Mouse (Mus musculus): ENCODE data around the gene Olfr450.
A peak's percentile ranks its signal among the peaks of the same experiment; 100 is the strongest.

The Olfr450 gene

GRCm38 (mm10) chr6:42811639-42812038 is at the start of gene Olfr450:
Gene Olfr450, plus strand, starts transcription at chr6:42811939.
- no peak for DNase-seq (ENCODE audit: low spot score in 2 of 2)

DNA sequence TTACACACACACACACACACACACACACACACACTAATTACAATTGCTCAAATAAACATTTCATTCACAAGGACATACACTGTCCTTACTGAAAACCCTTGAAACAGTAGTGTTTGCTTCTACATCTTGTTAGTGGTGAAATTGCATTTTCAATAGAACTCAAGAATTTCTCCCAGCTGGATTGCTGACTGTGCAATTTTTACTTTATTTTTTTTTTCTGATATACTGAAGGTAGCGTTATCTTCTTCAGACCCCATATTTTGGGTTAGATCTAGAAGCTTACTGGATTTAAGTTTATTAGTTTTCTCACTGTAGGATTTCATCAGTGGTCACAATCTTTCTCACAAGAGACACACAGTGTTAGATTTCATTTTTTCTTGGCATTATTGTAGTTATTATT is 34.7 kb upstream of the Olfr450 start:
- no peak for DNase-seq (ENCODE audit: low spot score in 2 of 2)

GRCm38 (mm10) chr6:42784793-42785192 is 26.9 kb upstream of the Olfr450 start, which contains the start of gene Olfr452:
Gene Olfr452, plus strand, starts transcription at chr6:42785093.
- DNase-seq (ENCODE audit: low spot score in 2 of 2): no peak

GRCm38 (mm10) chr6:42790247-42790948 is 21.3 kb upstream of the Olfr450 start:
- DNase-seq (ENCODE audit: low spot score in 2 of 2): no peak

DNA sequence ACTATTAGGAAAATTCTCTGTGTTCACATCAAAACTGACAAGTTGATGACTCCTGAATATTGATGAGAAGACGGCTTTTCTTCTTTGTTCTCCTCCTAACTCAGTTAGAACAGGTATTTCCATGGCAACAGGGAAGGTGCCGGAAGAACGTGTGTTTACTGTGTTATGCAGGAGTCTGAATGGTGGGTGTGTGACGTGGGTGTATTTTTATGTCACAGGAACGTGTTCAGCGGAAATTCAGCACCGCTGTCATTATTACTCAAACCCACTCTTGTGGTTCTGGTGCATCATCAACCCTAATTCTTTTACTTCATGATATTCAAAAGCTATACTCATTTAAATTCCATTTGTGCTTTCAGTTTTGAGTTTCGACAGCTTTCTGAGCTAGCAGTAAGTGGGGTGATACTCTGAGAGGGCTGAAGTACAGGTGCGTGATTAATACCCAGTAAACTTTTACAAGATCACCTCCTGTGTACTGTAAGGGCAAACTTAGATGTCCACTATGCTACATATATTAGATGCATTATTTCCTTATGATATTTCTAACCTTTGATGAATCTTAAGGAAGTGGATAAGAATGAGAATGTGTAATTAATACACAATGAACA is 20.7 kb upstream of the Olfr450 start:
- DNase-seq (ENCODE audit: low spot score in 2 of 2): no peak

GRCm38 (mm10) chr6:42794982-42795381 is 16.8 kb upstream of the Olfr450 start:
- DNase-seq (ENCODE audit: low spot score in 2 of 2): no peak

DNA sequence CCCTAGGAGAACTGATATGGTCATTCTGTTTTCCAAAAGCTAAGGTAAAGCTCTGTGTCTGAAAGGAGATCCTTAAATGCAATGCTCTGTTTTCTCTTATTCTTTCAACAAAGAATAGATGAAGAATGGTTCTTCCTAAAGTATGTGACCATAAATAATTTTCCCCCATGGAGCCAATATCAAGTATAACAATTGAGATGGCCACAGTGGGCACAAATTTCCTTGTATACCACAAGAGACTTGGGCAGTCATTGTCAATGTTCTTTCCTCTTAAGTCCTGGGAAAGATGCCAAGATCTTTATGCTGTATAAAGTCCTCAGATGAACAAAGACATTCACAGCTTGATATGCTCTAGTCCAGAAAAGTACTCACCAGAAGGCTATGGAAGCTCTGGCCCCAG is 22.3 kb downstream of the Olfr450 start, which contains the start of gene Olfr449:
Gene Olfr449 (plus strand): TSS at position 301 of the 400 bp plus-strand sequence.
- DNase-seq (ENCODE audit: low spot score in 2 of 2): no peak

DNA sequence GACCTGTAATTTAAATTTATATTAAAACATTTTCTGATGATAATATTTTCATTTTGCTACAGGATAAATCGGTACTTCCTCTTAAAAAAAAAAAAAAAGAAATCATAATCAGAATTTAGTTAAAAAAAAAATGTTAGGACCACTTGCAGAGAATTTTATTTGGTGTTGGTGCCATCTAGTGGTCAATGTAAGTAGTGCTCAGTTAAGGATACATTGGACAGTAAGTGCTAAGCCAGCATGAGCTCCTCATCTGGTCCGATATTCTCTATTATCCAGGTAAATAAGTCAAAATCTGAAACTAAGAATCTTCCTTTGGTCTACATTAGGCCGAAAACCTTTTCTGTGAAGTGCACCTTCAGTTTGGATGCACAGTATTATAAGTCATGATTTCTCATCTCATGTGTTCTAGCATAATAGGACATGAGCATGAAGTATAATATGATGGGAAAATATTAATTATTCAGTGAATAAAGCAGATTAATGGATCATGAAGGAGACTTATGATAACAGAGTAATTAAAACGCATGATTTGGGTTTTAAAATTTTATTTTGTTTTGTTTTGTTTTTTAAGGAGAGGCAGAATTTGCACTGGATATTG is 48.6 kb downstream of the Olfr450 start:
- peak; percentile 9 to 67 for DNase-seq (ENCODE audit: low spot score in 2 of 2)
